Mouse (Mus musculus) lung, adult 2 months (tissue): ENCODE measurements at regions not wholly inside any gene's neighbourhood (a gene's known extent, or its start where the extent isn't known, plus 50 kb on each side); places are given as distances from the start of the nearest gene placed in this dataset.

ENCODE experiments used
- CTCF ChIP-seq: fragments of 200-500 bp; IDR thresholded peaks from 2 replicates; pipeline ENCODE4 v1.5.1; 2011; ENCODE audit warnings: mild to moderate bottlenecking, low read length, control low read depth; ENCODE audit not compliant: insufficient read depth
- POLR2A ChIP-seq: fragments of 200-500 bp; IDR thresholded peaks from 2 replicates; pipeline ENCODE4 v1.6.1; 2011; ENCODE audit warnings: low read depth, mild to moderate bottlenecking, control low read depth, low read length, borderline replicate concordance; ENCODE audit errors: extremely low read depth

- no peak for TF ChIP-seq POLR2A
- TF ChIP-seq CTCF = no peak
These were observed 184.2 kb upstream of the Dapk1 start for GRCm38 (mm10) chr13:60417436-60418158.
